Mouse (Mus musculus) stomach, postnatal 0 days (tissue): ENCODE results near the gene Igfbpl1. TPM values are rescaled to one million over a fixed set of nuclear protein-coding genes. Genes with fewer than 3 reads are reported as not detected.

ENCODE experiments used
- ATAC-seq: fragments of 200-750 bp; cut with Nextera tagmentation; 2 replicates; pipeline ENCODE4 v1.8.0; 2017; ENCODE audit not compliant: low FRiP score, low TSS enrichment
- DNase-seq: peaks from one replicate; pipeline ENCODE4 v3.0.0-alpha.2; 2016; ENCODE audit warnings: low spot score
- H3K27ac ChIP-seq: fragments of 300-500 bp; sonication (generic); replicated peaks from 2 replicates; pipeline ENCODE4 v1.5.1; 2014; ENCODE audit warnings: mild to moderate bottlenecking, control low read depth
- H3K27me3 ChIP-seq: fragments of 300-500 bp; sonication (generic); 2 replicates; pipeline ENCODE4 v1.6.1; 2014; ENCODE audit warnings: low read length; ENCODE audit not compliant: control insufficient read depth, insufficient read depth
- H3K36me3 ChIP-seq: fragments of 300-500 bp; sonication (generic); 2 replicates; pipeline ENCODE4 v1.6.1; 2014; ENCODE audit warnings: low read length, mixed read lengths; ENCODE audit not compliant: control insufficient read depth, insufficient read depth
- H3K4me1 ChIP-seq: fragments of 300-500 bp; sonication (generic); replicated peaks from 2 replicates; pipeline ENCODE4 v1.6.1; 2014; ENCODE audit warnings: antibody characterized with exemption; ENCODE audit not compliant: control insufficient read depth, insufficient read depth
- H3K4me2 ChIP-seq: fragments of 300-500 bp; sonication (generic); replicated peaks from 2 replicates; pipeline ENCODE4 v1.6.1; 2014; ENCODE audit warnings: low read depth, mild to moderate bottlenecking, control low read depth, moderate library complexity
- H3K4me3 ChIP-seq: fragments of 300-500 bp; sonication (generic); 2 replicates; pipeline ENCODE4 v1.5.1; 2014; ENCODE audit warnings: low read depth, low read length, control low read depth
- H3K9ac ChIP-seq: fragments of 300-500 bp; sonication (generic); 2 replicates; pipeline ENCODE4 v1.6.1; 2014; ENCODE audit warnings: mild to moderate bottlenecking, low read length, control low read depth, mixed read lengths
- H3K9me3 ChIP-seq: fragments of 300-500 bp; sonication (generic); 2 replicates; pipeline ENCODE4 v1.6.1; 2016; ENCODE audit warnings: low read length; ENCODE audit not compliant: control insufficient read depth
- CTCF ChIP-seq: IDR thresholded peaks from 2 replicates; pipeline ENCODE4 v1.5.1; 2016; ENCODE audit warnings: antibody characterized with exemption, low read depth, mild to moderate bottlenecking, moderate library complexity
- EP300 ChIP-seq: optimal IDR thresholded peaks from 2 replicates; pipeline ENCODE3; 2016; ENCODE audit warnings: antibody characterized with exemption
- WGBS: fragments of 180-500 bp; shearing (Covaris S2); extraction: QIAGEN DNeasy Blood & Tissue Kit; methylation state at CpG from one replicate; pipeline ENCODE4 v1.1.7; 2014; 5-methylcytosine and 5-hydroxymethylcytosine counted together
- polyA plus RNA-seq: library from polyadenylated mRNA; unstranded; fragments of >200 nt; fragmentation: Nextera tagmentation; extraction: Ambion mirVana; gene quantifications from 2 replicates; pipeline ENCODE4 v1.2.1, GENCODE M21; 2015

Igfbpl1 gene
- polyA plus RNA-seq, 1 experiment from 2014 or later, result 0.17 TPM

DNA sequence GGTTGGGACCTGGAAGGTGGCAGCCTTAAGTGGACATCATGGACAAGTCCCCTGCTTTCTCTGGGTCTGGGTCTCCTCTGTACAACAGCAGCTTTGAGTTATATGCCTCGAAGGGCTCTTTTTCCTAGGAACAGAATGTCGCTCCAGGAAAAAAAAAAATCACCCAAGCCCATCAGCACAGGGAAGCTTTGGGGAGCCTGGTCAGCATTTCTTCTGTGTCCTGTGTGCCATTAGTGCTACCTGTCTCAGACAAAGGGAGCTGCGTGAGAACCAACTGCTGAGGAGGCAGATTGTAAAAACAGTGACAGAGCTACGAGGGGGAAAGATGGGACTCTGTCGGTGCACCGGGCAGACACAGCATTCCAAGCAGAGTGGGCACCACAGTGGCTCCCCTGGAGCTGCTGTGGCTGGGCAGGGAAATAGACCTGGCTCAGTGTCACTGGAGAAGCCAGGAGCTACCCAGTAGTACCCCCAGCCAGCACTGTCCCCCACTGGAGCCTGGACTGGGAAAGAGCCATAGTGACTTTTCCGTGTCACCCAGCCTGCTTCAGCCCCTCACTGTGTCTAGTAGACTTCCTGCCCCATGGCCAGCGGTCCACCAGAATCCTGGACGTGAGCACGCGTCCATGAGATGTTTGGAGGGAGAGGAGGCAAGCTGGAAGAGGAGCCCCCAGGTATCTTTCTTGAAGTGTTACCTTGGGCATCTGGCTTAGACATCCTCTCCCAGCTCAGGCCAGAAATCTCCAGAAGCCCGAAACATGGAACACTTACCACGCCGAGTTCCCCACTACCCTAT, 1.8 kb downstream of the Igfbpl1 start:
- no peaks in the 10 kb centered on the region for H3K4me1 ChIP-seq
- H3K9ac ChIP-seq, result no peak overlapping the region
- no peak overlapping the region for H3K27ac ChIP-seq
- ATAC-seq (no peak), DNase-seq (no peak)
- no peaks in the 10 kb centered on the region for H3K9me3 ChIP-seq
- H3K4me2 ChIP-seq, result no peak overlapping the region
- 46% methylated on average over 14 of the region's 14 CpGs for WGBS
- peaks cover 14% of the 10 kb centered on the region for H3K27me3 ChIP-seq
- TF ChIP-seq CTCF, result no peak
- no peak for TF ChIP-seq EP300
- no peaks in the 10 kb centered on the region for H3K36me3 ChIP-seq
- no peak overlapping the region for H3K4me3 ChIP-seq

DNA sequence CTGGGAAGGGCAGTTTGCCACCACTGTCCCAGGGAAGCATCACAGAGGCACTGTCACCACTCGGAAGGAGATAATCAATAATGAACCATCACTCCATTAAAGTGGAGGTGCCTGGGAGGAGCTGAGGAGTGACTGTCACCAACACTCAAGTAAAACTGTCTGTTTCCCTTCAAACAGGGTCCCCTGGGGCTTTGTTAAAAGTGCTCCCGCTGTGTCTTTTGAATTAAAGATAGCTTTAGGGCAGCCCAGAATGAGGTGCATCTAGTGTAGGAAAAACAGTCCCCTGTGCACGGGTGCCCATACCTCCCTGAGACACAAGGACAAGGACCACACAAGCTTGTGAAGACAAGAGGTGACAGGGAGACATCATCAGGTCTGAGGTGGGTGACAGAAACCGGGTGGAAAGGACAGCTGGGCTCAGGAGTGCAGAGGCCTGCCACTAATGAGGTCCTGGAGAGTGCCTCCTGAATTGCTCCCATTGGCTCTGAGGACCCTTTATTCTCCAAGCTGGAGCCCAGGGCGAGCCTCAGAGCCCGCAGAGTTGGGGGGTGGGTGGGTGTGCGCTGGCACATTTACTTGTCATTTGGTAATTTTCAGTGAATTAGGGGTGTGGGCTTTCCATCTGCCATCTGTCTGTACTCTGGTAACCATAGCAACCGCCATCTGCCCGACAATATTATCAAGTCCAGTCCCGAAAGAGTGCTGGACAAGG, 2.5 kb downstream of the Igfbpl1 start:
- no peak for TF ChIP-seq CTCF
- H3K4me1 ChIP-seq, result no peaks in the 10 kb centered on the region
- H3K27me3 ChIP-seq, result peaks cover 14% of the 10 kb centered on the region
- no peak overlapping the region for H3K4me3 ChIP-seq
- no peaks in the 10 kb centered on the region for H3K36me3 ChIP-seq
- H3K27ac ChIP-seq, result no peak overlapping the region
- no peaks in the 10 kb centered on the region for H3K9me3 ChIP-seq
- ATAC-seq (no peak), DNase-seq (no peak)
- whole genome bisulfite sequencing, result 22% methylated on average over 10 of the region's 10 CpGs
- H3K4me2 ChIP-seq, result no peak overlapping the region
- no peak overlapping the region for H3K9ac ChIP-seq

DNA sequence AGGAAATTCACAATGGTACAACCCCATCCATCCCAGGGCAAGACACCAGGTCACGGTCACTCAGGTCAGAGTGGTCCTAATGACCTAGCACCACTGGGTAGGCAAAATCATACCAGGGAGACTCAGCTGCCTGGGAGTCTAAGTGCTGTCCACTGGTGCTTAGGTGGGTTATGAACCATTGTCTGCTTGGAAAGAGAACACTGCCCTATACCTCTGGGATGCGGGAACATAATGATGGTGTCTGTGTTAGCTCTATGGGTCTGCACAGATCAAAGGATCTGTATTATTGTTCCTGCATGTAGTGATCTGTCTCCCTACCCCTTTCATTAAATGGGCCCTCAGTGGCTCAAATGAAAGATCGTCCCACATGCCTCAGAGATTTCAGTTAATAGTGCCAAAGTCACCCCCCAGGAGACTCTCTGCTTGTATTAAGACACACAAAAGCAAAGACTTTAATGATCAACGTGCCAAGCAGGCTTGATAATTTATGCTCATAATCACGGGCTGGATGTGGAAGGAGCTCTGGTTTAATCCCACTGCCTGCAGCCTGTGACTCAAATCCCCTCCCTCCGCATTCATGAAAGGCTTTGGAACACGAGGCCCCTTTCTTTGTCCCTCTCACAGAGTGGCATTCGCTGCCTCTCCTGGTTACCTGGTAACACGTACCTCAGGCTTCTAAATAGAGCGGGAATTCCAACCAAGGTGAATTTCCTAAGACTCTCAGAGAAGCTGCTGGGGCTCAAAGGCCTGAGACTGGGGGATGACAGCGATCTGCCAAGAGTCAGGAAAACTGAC, 3.7 kb downstream of the Igfbpl1 start:
- Histone ChIP-seq H3K9ac (no peak overlapping the region), H3K4me1 (no peaks in the 10 kb centered on the region), H3K36me3 (no peaks in the 10 kb centered on the region), H3K4me2 (no peak overlapping the region), H3K27ac (no peak overlapping the region), H3K4me3 (no peak overlapping the region), H3K9me3 (no peaks in the 10 kb centered on the region), H3K27me3 (peaks cover 14% of the 10 kb centered on the region)
- TF ChIP-seq EP300 (no peak), CTCF (no peak)
- ATAC-seq (no peak), DNase-seq (no peak)
- WGBS, result 31% methylated on average over 11 of the region's 11 CpGs

DNA sequence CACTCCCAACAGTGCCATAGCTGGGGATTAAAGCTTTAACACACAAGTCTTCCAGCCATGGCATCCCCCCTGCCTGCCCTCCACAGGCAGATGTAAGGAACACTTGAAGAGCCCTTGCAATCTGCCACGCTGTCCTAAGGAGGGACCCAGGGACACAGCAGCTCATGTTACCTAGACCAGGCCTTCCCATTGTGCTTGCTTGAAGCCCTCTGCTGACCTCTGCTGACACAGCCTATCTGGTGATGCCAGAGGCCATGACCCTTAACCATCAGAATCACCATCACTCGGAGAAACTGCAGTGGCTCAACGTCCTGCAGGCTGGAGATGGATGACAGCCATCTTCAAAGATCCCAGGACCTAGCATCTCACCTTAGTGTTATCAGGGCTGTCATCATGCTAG, 4.7 kb downstream of the Igfbpl1 start:
- no peak overlapping the region for H3K4me2 ChIP-seq
- no peak overlapping the region for H3K9ac ChIP-seq
- H3K27me3 ChIP-seq, result peaks cover 14% of the 10 kb centered on the region
- H3K27ac ChIP-seq, result no peak overlapping the region
- H3K9me3 ChIP-seq, result no peaks in the 10 kb centered on the region
- WGBS, result 53% methylated on average over 3 of the region's 3 CpGs
- no peaks in the 10 kb centered on the region for H3K36me3 ChIP-seq
- no peaks in the 10 kb centered on the region for H3K4me1 ChIP-seq
- no peak overlapping the region for H3K4me3 ChIP-seq
- no peak for ATAC-seq
- TF ChIP-seq CTCF (no peak), EP300 (no peak)
- DNase-seq, result no peak

DNA sequence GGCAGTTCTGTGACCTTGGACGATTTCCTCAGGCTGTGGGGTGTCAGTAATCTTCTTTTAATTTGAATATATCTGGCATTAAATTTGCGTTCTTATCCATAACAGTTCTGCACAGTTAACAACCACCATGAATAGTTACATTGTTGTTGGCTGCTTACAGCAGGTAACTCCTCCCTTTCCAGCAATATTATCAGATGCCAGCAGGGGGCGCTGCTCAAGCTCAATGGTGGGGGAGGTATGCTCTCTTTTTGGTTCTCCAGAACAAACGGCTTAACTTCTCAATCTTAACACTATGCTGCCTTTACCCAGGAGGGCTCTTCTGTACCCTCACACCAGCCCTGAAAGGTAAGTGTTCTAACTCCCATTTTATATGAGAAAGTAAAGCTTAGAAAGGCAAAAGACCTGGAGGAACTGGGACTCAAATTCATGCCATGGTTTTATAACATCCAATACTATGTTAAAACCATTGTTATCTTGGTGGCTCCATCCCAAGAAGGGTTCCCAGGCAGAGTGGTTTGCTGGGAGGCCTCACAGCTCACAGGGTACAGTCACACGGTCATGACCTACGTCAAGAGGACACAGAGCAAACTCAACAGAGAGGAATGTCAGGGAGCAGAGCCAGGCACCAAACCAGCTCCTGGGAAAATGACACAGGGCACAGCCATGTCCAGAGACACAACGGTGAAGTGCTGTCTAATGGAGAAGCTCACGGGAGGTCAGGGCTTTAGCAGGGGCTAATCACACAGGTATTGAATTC, 6.5 kb downstream of the Igfbpl1 start:
- Histone ChIP-seq H3K4me3 (no peak overlapping the region), H3K27ac (no peak overlapping the region), H3K27me3 (0 out of 2 replicates have a peak, but pooled peaks cover 4% of the 10 kb centered on the region), H3K36me3 (no peaks in the 10 kb centered on the region), H3K9ac (no peak overlapping the region), H3K4me2 (peak overlapping the region; percentile 50; the same call in 1 of the 2 replicates), H3K4me1 (no peaks in the 10 kb centered on the region), H3K9me3 (no peaks in the 10 kb centered on the region)
- 41% methylated on average over 8 of the region's 8 CpGs for WGBS
- 0 out of 2 replicates have a peak, but pooled peaks have one; percentile 24 for ATAC-seq
- TF ChIP-seq EP300 (no peak), CTCF (peak; percentile 82)
- DNase-seq, result peak; percentile 62
